Mouse (Mus musculus): ENCODE data around the gene Foxe1. TPM values are rescaled to one million over a fixed set of nuclear protein-coding genes. Genes with fewer than 3 reads are reported as not detected.

The Foxe1 gene
- polyA plus RNA-seq, 1 experiment, result 0.03 TPM

GRCm38 (mm10) chr4:46337990-46338389 is 5.4 kb upstream of the Foxe1 start:
- no peak for TF ChIP-seq POLR2A (IDR thresholded peaks at IDR 0.05; ENCODE audit: borderline replicate concordance, extremely low read depth, insufficient read depth, insufficient read length, poor library complexity, severe bottlenecking)
- no peak for TF ChIP-seq CTCF (IDR thresholded peaks at IDR 0.05; ENCODE audit: borderline replicate concordance, extremely low read depth, insufficient read depth, insufficient read length)
- no peak for DNase-seq (ENCODE audit: low read depth)

DNA sequence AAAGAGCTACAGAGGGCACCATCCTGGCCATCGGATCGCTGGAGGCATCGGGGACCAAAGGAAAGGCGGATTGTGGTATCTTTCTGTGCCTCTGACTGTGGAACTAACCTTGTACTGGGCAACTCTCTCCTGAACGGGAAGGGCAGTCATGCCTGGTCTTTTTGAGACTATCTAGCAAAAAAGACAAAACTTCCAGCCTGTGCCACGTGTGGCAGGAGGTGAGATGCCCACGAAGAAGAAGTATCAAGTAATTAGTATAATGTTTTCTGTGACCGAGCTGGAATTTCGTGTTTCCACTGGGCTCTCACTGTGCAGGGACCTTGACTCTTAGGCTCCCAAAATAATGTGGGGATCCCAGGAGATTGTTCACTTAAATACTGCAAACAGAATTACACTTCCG is 4.4 kb upstream of the Foxe1 start:
- TF ChIP-seq POLR2A (IDR thresholded peaks at IDR 0.05; ENCODE audit: borderline replicate concordance, extremely low read depth, insufficient read depth, insufficient read length, poor library complexity, severe bottlenecking), result no peak
- no peak for TF ChIP-seq CTCF (IDR thresholded peaks at IDR 0.05; ENCODE audit: borderline replicate concordance, extremely low read depth, insufficient read depth, insufficient read length)

GRCm38 (mm10) chr4:46339584-46339983 is 3.8 kb upstream of the Foxe1 start:
- TF ChIP-seq CTCF (IDR thresholded peaks at IDR 0.05; ENCODE audit: borderline replicate concordance, extremely low read depth, insufficient read depth, insufficient read length) (no peak), POLR2A (IDR thresholded peaks at IDR 0.05; ENCODE audit: borderline replicate concordance, extremely low read depth, insufficient read depth, insufficient read length, poor library complexity, severe bottlenecking) (no peak)
- DNase-seq (ENCODE audit: low read depth), result peak; percentile 12

More for the DNA sequence above, 4.4 kb upstream of the Foxe1 start:
- no peak for DNase-seq (ENCODE audit: low read depth)

GRCm38 (mm10) chr4:46341831-46342680 is 1.4 kb upstream of the Foxe1 start:
- TF ChIP-seq POLR2A (IDR thresholded peaks at IDR 0.05; ENCODE audit: borderline replicate concordance, extremely low read depth, insufficient read depth, insufficient read length, poor library complexity, severe bottlenecking), result no peak

GRCm38 (mm10) chr4:46342711-46343286 is 610 bp upstream of the Foxe1 start:
- DNase-seq (ENCODE audit: low read depth), result peak; percentile 27
- no peak for TF ChIP-seq POLR2A (IDR thresholded peaks at IDR 0.05; ENCODE audit: borderline replicate concordance, extremely low read depth, insufficient read depth, insufficient read length, poor library complexity, severe bottlenecking)
- TF ChIP-seq CTCF (IDR thresholded peaks at IDR 0.05; ENCODE audit: borderline replicate concordance, extremely low read depth, insufficient read depth, insufficient read length), result no peak

More at GRCm38 (mm10) chr4:46341831-46342680, 1.4 kb upstream of the Foxe1 start:
- no peak for DNase-seq (ENCODE audit: low read depth)

- peak; percentile 61 for DNase-seq (ENCODE audit: low read depth)
- TF ChIP-seq POLR2A (IDR thresholded peaks at IDR 0.05; ENCODE audit: borderline replicate concordance, extremely low read depth, insufficient read depth, insufficient read length, poor library complexity, severe bottlenecking) (no peak), CTCF (IDR thresholded peaks at IDR 0.05; ENCODE audit: borderline replicate concordance, extremely low read depth, insufficient read depth, insufficient read length) (no peak)
Observed at GRCm38 (mm10) chr4:46344288-46344687, 879 bp downstream of the Foxe1 start.

DNA sequence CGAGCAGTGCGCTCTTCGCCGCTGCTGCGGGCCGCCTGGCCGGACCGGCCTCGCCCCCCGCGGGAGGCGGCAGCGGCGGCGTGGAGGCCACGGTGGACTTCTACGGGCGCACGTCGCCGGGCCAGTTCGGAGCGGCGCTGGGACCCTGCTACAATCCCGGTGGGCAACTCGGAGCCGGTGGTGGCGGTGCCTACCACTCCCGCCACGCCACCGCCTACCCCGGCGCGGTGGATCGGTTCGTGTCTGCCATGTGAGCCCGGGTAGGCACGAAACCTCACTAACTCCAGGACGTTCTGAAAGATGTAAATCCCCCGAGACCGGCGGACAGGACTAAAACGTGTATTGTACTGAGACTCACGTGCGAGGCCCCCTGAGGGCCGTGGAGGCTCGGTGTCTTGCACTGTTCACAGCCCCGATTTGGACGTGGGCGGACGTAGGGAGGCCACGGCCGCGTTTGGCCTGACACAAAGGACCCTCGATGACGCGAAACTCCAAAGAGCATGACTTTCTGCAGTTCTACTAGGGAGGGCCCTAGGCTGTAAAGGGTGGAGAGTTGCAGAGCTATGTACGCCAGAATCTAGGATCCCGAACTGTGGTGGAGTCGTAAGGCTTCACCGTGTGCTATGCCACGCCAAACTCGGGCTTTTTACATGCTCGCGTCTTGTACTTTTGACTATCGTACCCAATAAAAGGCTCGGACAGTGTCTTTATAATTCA is 1.8 kb downstream of the Foxe1 start:
- peak; percentile 23 for DNase-seq (ENCODE audit: low read depth)
- TF ChIP-seq CTCF (IDR thresholded peaks at IDR 0.05; ENCODE audit: borderline replicate concordance, extremely low read depth, insufficient read depth, insufficient read length) (no peak), POLR2A (IDR thresholded peaks at IDR 0.05; ENCODE audit: borderline replicate concordance, extremely low read depth, insufficient read depth, insufficient read length, poor library complexity, severe bottlenecking) (no peak)

DNA sequence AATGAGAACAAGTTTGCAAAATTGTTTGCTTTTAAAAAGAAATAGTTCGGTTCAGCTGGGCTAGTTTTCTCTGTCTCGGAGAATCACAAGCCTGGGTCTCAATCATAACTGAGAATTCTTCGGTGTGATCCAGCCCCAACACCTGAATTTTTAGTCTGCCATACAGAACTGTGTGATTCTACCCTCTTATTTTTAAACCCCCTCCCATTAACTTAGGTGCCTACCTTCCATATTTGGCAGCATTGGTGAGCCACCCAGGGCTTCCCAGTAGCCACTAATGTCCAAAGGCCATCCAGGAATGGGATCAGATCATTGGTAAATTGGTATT is 2.3 kb downstream of the Foxe1 start:
- TF ChIP-seq POLR2A (IDR thresholded peaks at IDR 0.05; ENCODE audit: borderline replicate concordance, extremely low read depth, insufficient read depth, insufficient read length, poor library complexity, severe bottlenecking) (no peak), CTCF (IDR thresholded peaks at IDR 0.05; ENCODE audit: borderline replicate concordance, extremely low read depth, insufficient read depth, insufficient read length) (no peak)
- no peak for DNase-seq (ENCODE audit: low read depth)

DNA sequence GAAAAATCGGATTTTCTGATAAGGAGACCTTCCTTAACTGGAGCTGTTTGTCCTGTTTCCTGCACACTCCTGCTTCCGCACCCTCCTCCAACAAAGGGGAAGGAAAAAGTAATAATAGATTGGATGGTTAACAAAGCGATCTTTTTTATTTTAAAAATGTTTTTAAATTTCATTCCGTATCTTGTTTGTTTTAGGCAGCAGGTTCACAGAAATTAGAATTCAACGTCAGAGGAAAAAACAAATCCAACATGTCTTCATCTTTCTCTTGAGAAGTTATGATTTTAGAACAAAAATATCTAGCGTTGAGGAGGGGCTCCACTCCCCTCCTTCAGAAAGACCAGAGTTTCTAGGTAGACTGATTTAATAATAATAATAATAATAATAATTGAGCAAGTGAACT is 2.8 kb downstream of the Foxe1 start:
- DNase-seq (ENCODE audit: low read depth), result no peak
- TF ChIP-seq CTCF (IDR thresholded peaks at IDR 0.05; ENCODE audit: borderline replicate concordance, extremely low read depth, insufficient read depth, insufficient read length) (no peak), POLR2A (IDR thresholded peaks at IDR 0.05; ENCODE audit: borderline replicate concordance, extremely low read depth, insufficient read depth, insufficient read length, poor library complexity, severe bottlenecking) (no peak)

- TF ChIP-seq POLR2A (IDR thresholded peaks at IDR 0.05; ENCODE audit: borderline replicate concordance, extremely low read depth, insufficient read depth, insufficient read length, poor library complexity, severe bottlenecking) (no peak), CTCF (IDR thresholded peaks at IDR 0.05; ENCODE audit: borderline replicate concordance, extremely low read depth, insufficient read depth, insufficient read length) (no peak)
- DNase-seq (ENCODE audit: low read depth), result no peak
Observed at GRCm38 (mm10) chr4:46347141-46347540, 3.7 kb downstream of the Foxe1 start.
